Mouse (Mus musculus) erythroblast, embryonic 14.5 days (primary cell): ENCODE data around the gene Sh3bp4.

Source experiments
- GATA1 ChIP-seq: IDR thresholded peaks from 2 replicates; pipeline ENCODE4 v1.6.1; 2012; ENCODE audit warnings: low read length, inconsistent platforms, mixed read lengths
- TAL1 ChIP-seq: IDR thresholded peaks from 3 replicates; pipeline ENCODE4 v1.6.1; 2012; ENCODE audit warnings: low read length, inconsistent platforms, mixed read lengths

DNA sequence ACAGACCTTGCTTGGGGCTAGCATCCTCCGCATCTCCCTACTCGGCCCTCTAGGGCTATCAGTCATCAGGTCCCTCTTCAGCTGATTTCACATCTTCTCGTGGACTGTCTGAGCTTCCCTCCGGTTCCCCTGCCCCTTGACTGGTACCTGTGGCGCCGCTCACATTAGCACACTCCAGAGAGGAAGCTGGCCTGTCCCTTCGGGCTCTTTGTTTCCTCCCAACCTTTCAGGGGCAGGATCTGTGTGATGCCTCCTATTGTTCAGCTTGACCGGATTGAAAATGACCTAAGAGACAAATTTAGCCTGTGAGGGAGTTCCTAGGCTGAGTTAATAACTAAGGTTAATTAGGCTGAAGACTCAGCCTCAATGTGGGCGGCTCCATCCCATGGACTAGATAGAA is 69.9 kb downstream of the Sh3bp4 start:
- no peak for TF ChIP-seq TAL1
- TF ChIP-seq GATA1: no peak
